Mouse (Mus musculus): ENCODE results near the gene Batf3.

DNA sequence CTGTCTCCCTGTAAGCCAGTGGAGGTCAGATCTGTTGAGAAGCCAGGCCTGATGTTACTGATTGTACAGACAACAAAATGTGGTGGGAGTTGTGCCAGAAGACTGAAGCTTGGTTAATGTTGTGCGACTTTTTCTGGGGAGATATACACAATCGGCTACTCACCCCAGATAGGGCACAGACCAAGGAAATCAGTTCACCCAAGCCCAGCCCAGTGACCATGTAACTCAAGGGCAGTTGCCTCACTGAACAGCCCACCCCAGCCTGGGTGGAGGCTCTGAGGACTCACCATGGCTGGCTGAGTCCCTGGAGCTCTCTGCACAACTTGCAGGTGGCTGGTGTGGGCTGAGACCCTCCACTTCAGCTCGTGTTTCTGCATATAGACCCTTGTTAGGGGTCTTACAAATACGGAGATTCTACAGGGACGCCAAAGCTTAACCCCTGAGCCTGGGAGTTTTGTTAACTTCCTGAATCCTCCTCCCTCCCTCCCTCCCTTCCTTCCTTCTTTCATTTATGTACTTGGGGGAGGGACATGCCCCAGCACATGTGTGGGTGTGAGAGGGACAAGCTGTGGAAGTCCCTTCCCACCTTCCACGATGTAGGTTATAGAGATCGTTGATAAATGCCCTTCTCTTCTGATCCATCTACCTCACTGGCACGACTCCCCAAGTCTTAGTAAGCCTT lies 53.4 kb downstream of the Batf3 start:
- TF ChIP-seq POLR2A (IDR thresholded peaks at IDR 0.05; ENCODE audit: insufficient read depth, low read depth, low read length) (no peak), CTCF (IDR thresholded peaks at IDR 0.05; ENCODE audit: insufficient read depth, low read depth, low read length) (no peak)

Measured in olfactory bulb, adult 2 months (tissue).